Mouse (Mus musculus): Measurements from ENCODE around the gene Tm2d3.

Tm2d3 gene

GRCm38 (mm10) chr7:65690869-65691268 is at the start of gene Tm2d3:
Tm2d3 (plus strand) TSS chr7:65691169.
- no peak for DNase-seq (ENCODE audit: low spot score)

- DNase-seq (ENCODE audit: low spot score): no peak
Measured at GRCm38 (mm10) chr7:65642371-65643304, 48.3 kb upstream of the Tm2d3 start.

- DNase-seq (ENCODE audit: low spot score): no peak
Measured at GRCm38 (mm10) chr7:65643861-65644421, 47.0 kb upstream of the Tm2d3 start.

GRCm38 (mm10) chr7:65644643-65645351 is 46.2 kb upstream of the Tm2d3 start, which contains the start of gene Tarsl2:
Tarsl2 (plus strand) TSS chr7:65644898.
- DNase-seq (ENCODE audit: low spot score): peak; percentile 90

GRCm38 (mm10) chr7:65645996-65646395 is 45.0 kb upstream of the Tm2d3 start:
- DNase-seq (ENCODE audit: low spot score): no peak

- DNase-seq (ENCODE audit: low spot score): no peak
Measured at GRCm38 (mm10) chr7:65650662-65651061, 40.3 kb upstream of the Tm2d3 start.

- DNase-seq (ENCODE audit: low spot score): no peak
Measured at GRCm38 (mm10) chr7:65657490-65658120, 33.4 kb upstream of the Tm2d3 start.

- no peak for DNase-seq (ENCODE audit: low spot score)
Measured at GRCm38 (mm10) chr7:65663225-65663790, 27.7 kb upstream of the Tm2d3 start.

GRCm38 (mm10) chr7:65663886-65664285 is 27.1 kb upstream of the Tm2d3 start:
- DNase-seq (ENCODE audit: low spot score): no peak

- no peak for DNase-seq (ENCODE audit: low spot score)
Measured at GRCm38 (mm10) chr7:65667491-65667890, 23.5 kb upstream of the Tm2d3 start.

- DNase-seq (ENCODE audit: low spot score): no peak
Measured at GRCm38 (mm10) chr7:65678050-65678449, 12.9 kb upstream of the Tm2d3 start.

- DNase-seq (ENCODE audit: low spot score): no peak
Measured at GRCm38 (mm10) chr7:65678900-65679595, 11.9 kb upstream of the Tm2d3 start.

GRCm38 (mm10) chr7:65681166-65681565 is 9.8 kb upstream of the Tm2d3 start:
- no peak for DNase-seq (ENCODE audit: low spot score)

GRCm38 (mm10) chr7:65684256-65684835 is 6.6 kb upstream of the Tm2d3 start:
- no peak for DNase-seq (ENCODE audit: low spot score)

GRCm38 (mm10) chr7:65686664-65687063 is 4.3 kb upstream of the Tm2d3 start:
- no peak for DNase-seq (ENCODE audit: low spot score)

- no peak for DNase-seq (ENCODE audit: low spot score)
Measured at GRCm38 (mm10) chr7:65691929-65692605, 1.1 kb downstream of the Tm2d3 start.

GRCm38 (mm10) chr7:65692883-65693282 is 1.9 kb downstream of the Tm2d3 start:
- peak; percentile 59 for DNase-seq (ENCODE audit: low spot score)

GRCm38 (mm10) chr7:65693301-65693821 is 2.4 kb downstream of the Tm2d3 start:
- peak; percentile 95 for DNase-seq (ENCODE audit: low spot score)

- DNase-seq (ENCODE audit: low spot score): no peak
Measured at GRCm38 (mm10) chr7:65696450-65696849, 5.5 kb downstream of the Tm2d3 start.

GRCm38 (mm10) chr7:65702076-65702475 is 11.1 kb downstream of the Tm2d3 start:
- DNase-seq (ENCODE audit: low spot score): no peak
